Mouse (Mus musculus) MEL (cell line): Measurements from ENCODE around the gene Fam196b.
A peak's percentile ranks its signal among the peaks of the same experiment; 100 is the strongest.

ENCODE experiments used
- CTCF ChIP-seq, 3 experiments: IDR thresholded peaks in 2 of 3; conservative IDR thresholded peaks in 1 of 3; 2 replicates each; pipeline ENCODE4 v1.5.1; 2011 to 2012; ENCODE audit warnings: low read length in 3 of 3, low read depth in 2 of 3, mild to moderate bottlenecking in 2 of 3, improper control_type of control experiment in 1 of 3, inconsistent platforms in 1 of 3, mixed read lengths in 1 of 3, moderate library complexity in 1 of 3; ENCODE audit not compliant: control insufficient read depth in 1 of 3, insufficient read depth in 1 of 3, poor library complexity in 1 of 3, severe bottlenecking in 1 of 3
- EP300 ChIP-seq, 2 experiments: IDR thresholded peaks; 2 replicates each; pipeline ENCODE4 v1.6.1; 2011; ENCODE audit warnings: improper control_type of control experiment in 2 of 2, low read length in 2 of 2, low read depth in 1 of 2, mild to moderate bottlenecking in 1 of 2
- MAZ ChIP-seq: IDR thresholded peaks from 2 replicates; pipeline ENCODE4 v1.6.1; 2012; ENCODE audit warnings: low read depth, mild to moderate bottlenecking, inconsistent platforms, low read length, improper control_type of control experiment
- POLR2A ChIP-seq, 2 experiments: IDR thresholded peaks; 2 replicates each; pipeline ENCODE4 v1.6.1; 2011 to 2012; ENCODE audit warnings: low read length in 2 of 2, mild to moderate bottlenecking in 2 of 2, control low read depth in 1 of 2, improper control_type of control experiment in 1 of 2, low read depth in 1 of 2, moderate library complexity in 1 of 2; ENCODE audit not compliant: control insufficient read depth in 1 of 2, insufficient read depth in 1 of 2, poor library complexity in 1 of 2
- POLR2AphosphoS5 ChIP-seq: IDR thresholded peaks from 2 replicates; pipeline ENCODE4 v1.6.1; 2012; ENCODE audit warnings: low read depth, borderline replicate concordance, mild to moderate bottlenecking, inconsistent platforms, low read length, moderate library complexity, mixed read lengths

DNA sequence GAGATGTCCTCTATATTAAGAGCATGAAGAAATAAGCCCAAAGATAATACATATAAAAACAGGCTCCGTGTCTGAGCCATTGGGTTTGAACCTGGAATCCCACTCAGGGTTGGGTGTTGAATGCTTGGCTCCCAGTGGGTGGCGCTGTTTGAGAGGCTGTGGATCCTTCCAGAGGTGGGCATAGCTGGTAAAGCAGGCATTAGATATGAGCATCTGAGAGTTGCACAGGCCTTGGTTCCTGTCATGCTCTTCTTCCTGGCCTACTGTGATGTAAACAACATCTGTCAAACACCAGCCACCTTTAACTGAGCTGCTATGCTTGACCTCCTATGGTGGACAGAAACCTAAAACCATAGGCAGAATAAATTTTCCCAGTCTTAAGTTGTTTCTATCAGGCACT is 38.7 kb upstream of the Fam196b start:
- TF ChIP-seq POLR2A (IDR thresholded peaks at IDR 0.05; ENCODE audit: control insufficient read depth in 1 of 2, insufficient read depth in 1 of 2, low read depth in 1 of 2, low read length in 2 of 2, poor library complexity in 1 of 2) (no peak), CTCF (IDR thresholded peaks at IDR 0.05 in 2 of 3, conservative IDR thresholded peaks at IDR 0.05 in 1 of 3; ENCODE audit: control insufficient read depth in 1 of 3, insufficient read depth in 1 of 3, low read depth in 2 of 3, low read length in 3 of 3, poor library complexity in 1 of 3, severe bottlenecking in 1 of 3) (peak; percentile 90 to 92 (median 91)), MAZ (no peak), POLR2AphosphoS5 (no peak), EP300 (IDR thresholded peaks at IDR 0.05; ENCODE audit: low read depth in 1 of 2, low read length in 2 of 2) (no peak)
